Mouse (Mus musculus): ENCODE data around the gene Strn.

Gene Strn

GRCm38 (mm10) chr17:78614481-78614880 lies 122.5 kb downstream of the Strn start:
- DNase-seq, result no peak

- peak in 1 of 2 experiments; percentile 41 for DNase-seq
Measured at GRCm38 (mm10) chr17:78611117-78611516, 125.9 kb downstream of the Strn start.

GRCm38 (mm10) chr17:78609191-78609855 lies 127.7 kb downstream of the Strn start:
- DNase-seq, result no peak

- DNase-seq, result no peak
Measured at GRCm38 (mm10) chr17:78608716-78609115, 128.3 kb downstream of the Strn start.

GRCm38 (mm10) chr17:78608135-78608670 lies 128.8 kb downstream of the Strn start:
- no peak for DNase-seq

GRCm38 (mm10) chr17:78604431-78604830 lies 132.6 kb downstream of the Strn start:
- peak; percentile 61 to 78 for DNase-seq

- DNase-seq, result peak; percentile 75 to 87
Measured at GRCm38 (mm10) chr17:78603872-78604271, 133.1 kb downstream of the Strn start.

GRCm38 (mm10) chr17:78602316-78602715 lies 134.7 kb downstream of the Strn start:
- no peak for DNase-seq

GRCm38 (mm10) chr17:78601601-78602000 lies 135.4 kb downstream of the Strn start:
- no peak for DNase-seq

- no peak for DNase-seq
Measured at GRCm38 (mm10) chr17:78601042-78601441, 136.0 kb downstream of the Strn start.
